Comparison of ENCODE assay signal across 8 mouse cellular contexts in the genomic region with DNA sequence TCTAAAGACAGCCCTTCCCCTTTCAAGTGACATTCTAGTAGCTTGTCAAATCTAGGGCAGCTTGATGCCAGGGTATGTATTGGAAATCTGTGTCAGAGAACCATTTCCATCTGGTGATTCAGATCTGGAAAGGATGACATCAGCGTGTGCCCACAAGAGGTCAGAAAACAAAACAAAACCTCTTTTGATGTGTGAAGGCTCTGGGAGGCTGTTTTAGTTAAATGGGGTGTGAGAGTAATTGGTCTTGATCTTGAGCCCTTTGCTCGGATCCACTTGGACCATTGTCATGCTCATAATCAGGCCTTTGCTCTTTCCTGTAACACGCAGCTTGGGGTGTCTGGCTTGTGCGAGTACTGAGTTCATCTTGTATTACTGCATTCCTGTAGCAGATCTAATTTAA. TPM values are rescaled to one million over a fixed set of nuclear protein-coding genes. Genes with fewer than 3 reads are reported as not detected.
DNase-seq lines count a peak whose midpoint lies in the region; ATAC-seq and TF ChIP-seq lines count a peak whose summit lies in the region.

No protein-coding gene starts in this region.

- no peak overlapping the region for H3K4me3 ChIP-seq in heart, embryonic 15.5 days
- H3K4me3 ChIP-seq in liver, postnatal 0 days (ENCODE audit: low read depth, low read length): no peak overlapping the region

- peak overlapping the region; percentile 31; the same call in 1 of the 2 replicates for H3K27ac ChIP-seq in heart, embryonic 15.5 days
- peak overlapping the region; percentile 92 for H3K27ac ChIP-seq in liver, postnatal 0 days (ENCODE audit: low read depth)

- no peaks in the 10 kb centered on the region for H3K9me3 ChIP-seq in heart, embryonic 15.5 days (replicated peaks)
- H3K9me3 ChIP-seq in liver, postnatal 0 days (ENCODE audit: low read length): no peaks in the 10 kb centered on the region

- intact Hi-C loops in heart, postnatal 25 days (cut with DNase I): loop anchor here (10.0 kb wide), 1 partner anchor 47 kb away; no protein-coding TSS in a partner anchor
- intact Hi-C loops in left cerebral cortex, postnatal 14 days (cut with DNase I): loop anchor here (10.0 kb wide), 1 partner anchor 177 kb away; no protein-coding TSS in a partner anchor

- no peak for TF ChIP-seq CTCF in liver, postnatal 0 days (IDR thresholded peaks at IDR 0.05; ENCODE audit: low read depth)

- H3K4me1 ChIP-seq in heart, embryonic 15.5 days (replicated peaks): peaks cover 49% of the 10 kb centered on the region
- H3K4me1 ChIP-seq in liver, postnatal 0 days (ENCODE audit: insufficient read depth): peaks cover 61% of the 10 kb centered on the region

- no peak for TF ChIP-seq EP300 in liver, postnatal 0 days (IDR thresholded peaks at IDR 0.05; ENCODE audit: low read depth)

- 47% methylated on average over 4 of the region's 4 CpGs for WGBS in heart, embryonic 15.5 days
- WGBS in liver, postnatal 0 days (ENCODE audit: insufficient replicate concordance): 59% methylated on average over 4 of the region's 4 CpGs

- H3K4me2 ChIP-seq in heart, embryonic 15.5 days: no peak overlapping the region
- peak overlapping the region; percentile 13; the same call in 1 of the 2 replicates for H3K4me2 ChIP-seq in liver, postnatal 0 days (ENCODE audit: low read depth, low read length)

- no peak for DNase-seq in heart, postnatal 25 days (ENCODE audit: low spot score)
- DNase-seq in B cell, adult 2 months: peak; percentile 24
- DNase-seq in ZHBTc4 (ENCODE audit: low read depth, low spot score): peak; percentile 36
- no peak for DNase-seq in liver, postnatal 0 days
- DNase-seq in urinary bladder, postnatal 4 days (ENCODE audit: low spot score in 2 of 2): no peak
- DNase-seq in layer of hippocampus, adult 11-12 months (ENCODE audit: low spot score): no peak
- DNase-seq in left cerebral cortex, postnatal 14 days (ENCODE audit: low spot score in 2 of 2): no peak

- ATAC-seq in heart, embryonic 15.5 days (replicated peaks; ENCODE audit: insufficient number of reproducible peaks, insufficient read depth, low FRiP score, low read depth): no peak
- ATAC-seq in liver, postnatal 0 days: peak; percentile 35; the same call in 1 of the 2 replicates

- H3K9ac ChIP-seq in heart, embryonic 15.5 days: no peak overlapping the region
- no peak overlapping the region for H3K9ac ChIP-seq in liver, postnatal 0 days (replicated peaks)

- H3K36me3 ChIP-seq in heart, embryonic 15.5 days: no peaks in the 10 kb centered on the region
- H3K36me3 ChIP-seq in liver, postnatal 0 days (replicated peaks; ENCODE audit: insufficient read depth, low read length): peaks cover 7% of the 10 kb centered on the region

- H3K27me3 ChIP-seq in heart, embryonic 15.5 days: no peaks in the 10 kb centered on the region
- no peaks in the 10 kb centered on the region for H3K27me3 ChIP-seq in liver, postnatal 0 days (ENCODE audit: insufficient read depth, low read length)

RNA-seq across cellular contexts. Expression of gene Mapk14, which starts 7.1 kb away (rescaled TPM):
- 22.0 and 31.1 TPM in 2 replicates for polyA plus RNA-seq in heart, embryonic 15.5 days (2015; fragmentation: Nextera tagmentation; extraction: Ambion mirVana)
- 10 to 100 TPM; 55.0 to 55.8 TPM for total RNA-seq in heart, postnatal 25 days (2021)
- polyA plus RNA-seq in liver, postnatal 0 days (2015; fragmentation: Nextera tagmentation; extraction: Ambion mirVana): 23.6 and 24.5 TPM in 2 replicates
- 10 to 100 TPM; 71.7 to 81.7 TPM for total RNA-seq in left cerebral cortex, postnatal 14 days (2021)

RNA-seq across cellular contexts. Expression of gene Slc26a8, which starts 8.2 kb away (rescaled TPM):
- 0.23 and 0.66 TPM in 2 replicates for polyA plus RNA-seq in heart, embryonic 15.5 days (2015; fragmentation: Nextera tagmentation; extraction: Ambion mirVana)
- under 1 TPM; 0.16 to 0.78 TPM for total RNA-seq in heart, postnatal 25 days (2021)
- polyA plus RNA-seq in liver, postnatal 0 days (2015; fragmentation: Nextera tagmentation; extraction: Ambion mirVana): 0.32 and 0.51 TPM in 2 replicates
- total RNA-seq in left cerebral cortex, postnatal 14 days (2021): 1 to 10 TPM; 7.6 to 10.0 TPM

RNA-seq across cellular contexts. Expression of gene AC170998.1, which starts 27.6 kb away (rescaled TPM):
- 1.6 and 2.0 TPM in 2 replicates for polyA plus RNA-seq in heart, embryonic 15.5 days (2015; fragmentation: Nextera tagmentation; extraction: Ambion mirVana)
- under 1 TPM in 1 of 2 experiments, not detected in 1; 0.88 TPM for total RNA-seq in heart, postnatal 25 days (2021)
- polyA plus RNA-seq in liver, postnatal 0 days (2015; fragmentation: Nextera tagmentation; extraction: Ambion mirVana): 0.80 and 1.1 TPM in 2 replicates
- 1 to 10 TPM; 1.4 to 2.7 TPM for total RNA-seq in left cerebral cortex, postnatal 14 days (2021)

Comparison
In these comparisons a context has a peak if more than half of its experiments do, and no peak if none do; other contexts are left out.
1. DNase-seq: peak in B cell, adult 2 months (2 of 2) and ZHBTc4 (single experiment); none in heart, postnatal 25 days (single experiment), liver, postnatal 0 days (single experiment), urinary bladder, postnatal 4 days (0 of 2), layer of hippocampus, adult 11-12 months (single experiment) and left cerebral cortex, postnatal 14 days (0 of 2).
2. RNA of gene Slc26a8, which starts 8.2 kb away (total RNA-seq): 7.6 to 10.0 TPM in left cerebral cortex, postnatal 14 days; 0.16 to 0.78 TPM in heart, postnatal 25 days; every median in the first group is over 4 times any median in the second.